Mouse (Mus musculus) lung, embryonic 15.5 days (tissue): Measurements from ENCODE around the gene Irx1. TPM values are rescaled to one million over a fixed set of nuclear protein-coding genes. Genes with fewer than 3 reads are reported as not detected.

Experiments
- ATAC-seq: fragments of 200-750 bp; cut with Nextera tagmentation; 2 replicates; pipeline ENCODE4 v1.8.0; 2017; ENCODE audit warnings: moderate number of reproducible peaks, borderline replicate concordance; ENCODE audit not compliant: low FRiP score, low TSS enrichment; ENCODE audit errors: extremely low read depth
- H3K27ac ChIP-seq: fragments of 300-500 bp; sonication (generic); 2 replicates; pipeline ENCODE4 v1.5.1; 2015; ENCODE audit warnings: moderate library complexity, mild to moderate bottlenecking, inconsistent platforms
- H3K27me3 ChIP-seq: fragments of 300-500 bp; sonication (generic); 2 replicates; pipeline ENCODE4 v1.6.1; 2015; ENCODE audit warnings: inconsistent platforms
- H3K36me3 ChIP-seq: fragments of 300-500 bp; sonication (generic); 2 replicates; pipeline ENCODE4 v1.6.1; 2015; ENCODE audit warnings: inconsistent platforms
- H3K4me1 ChIP-seq: fragments of 300-500 bp; sonication (generic); 2 replicates; pipeline ENCODE4 v1.6.1; 2015; ENCODE audit warnings: inconsistent platforms
- H3K4me2 ChIP-seq: fragments of 300-500 bp; sonication (generic); 2 replicates; pipeline ENCODE4 v1.6.1; 2015; ENCODE audit warnings: inconsistent platforms, mild to moderate bottlenecking, moderate library complexity
- H3K4me3 ChIP-seq: fragments of 300-500 bp; sonication (generic); 2 replicates; pipeline ENCODE4 v1.5.1; 2015; ENCODE audit warnings: mild to moderate bottlenecking, inconsistent platforms
- H3K9ac ChIP-seq: fragments of 300-500 bp; sonication (generic); 2 replicates; pipeline ENCODE4 v1.6.1; 2015; ENCODE audit warnings: inconsistent platforms
- H3K9me3 ChIP-seq: fragments of 300-500 bp; sonication (generic); 2 replicates; pipeline ENCODE4 v1.6.1; 2016; ENCODE audit warnings: inconsistent platforms
- WGBS: fragments of 180-500 bp; shearing (Covaris S2); methylation state at CpG from one replicate; pipeline ENCODE4 v1.1.7; 2015; 5-methylcytosine and 5-hydroxymethylcytosine counted together
- polyA plus RNA-seq: library from polyadenylated mRNA; unstranded; fragments of >200 nt; fragmentation: Nextera tagmentation; extraction: Ambion mirVana; gene quantifications from 2 replicates; pipeline ENCODE4 v1.2.1, GENCODE M21; 2015

The Irx1 gene
- polyA plus RNA-seq: 10.5 and 10.9 TPM in 2 replicates

- H3K9me3 ChIP-seq: no peaks in the 10 kb centered on the region
- H3K27ac ChIP-seq: peak within 1 kb of the TSS; percentile 86
- H3K9ac ChIP-seq: peak within 1 kb of the TSS; percentile 73
- peak within 1 kb of the TSS; percentile 53 for H3K4me3 ChIP-seq
- under 1% methylated on average over 65 of the region's 100 CpGs for WGBS
- ATAC-seq: peak; percentile 76
- H3K4me2 ChIP-seq: peak within 1 kb of the TSS; percentile 59
- 0 out of 2 replicates have a peak, but pooled peaks cover 21% of the 10 kb centered on the region for H3K4me1 ChIP-seq
- H3K36me3 ChIP-seq: no peaks in the 10 kb centered on the region
- H3K27me3 ChIP-seq: peaks cover 98% of the 10 kb centered on the region
These were observed at the start of gene Irx1 for GRCm38 (mm10) chr13:71963356-71964351. TSS of gene Irx1 (minus strand) at chr13:71963723.

- no peak overlapping the region for H3K4me2 ChIP-seq
These were observed 16.6 kb upstream of the Irx1 start for GRCm38 (mm10) chr13:71979932-71980655.

GRCm38 (mm10) chr13:71975753-71976152 is 12.2 kb upstream of the Irx1 start:
- no peaks in the 10 kb centered on the region for H3K9me3 ChIP-seq
- H3K9ac ChIP-seq: no peak overlapping the region
- no peaks in the 10 kb centered on the region for H3K36me3 ChIP-seq
- H3K4me1 ChIP-seq: peaks cover under 1% of the 10 kb centered on the region; the same call in 1 of the 2 replicates
- ATAC-seq: no peak
- no peaks in the 10 kb centered on the region for H3K27me3 ChIP-seq
- H3K4me2 ChIP-seq: no peak overlapping the region
- H3K4me3 ChIP-seq: no peak overlapping the region
- 26% methylated on average over 3 of the region's 3 CpGs for WGBS
- no peak overlapping the region for H3K27ac ChIP-seq

More at GRCm38 (mm10) chr13:71979932-71980655, 16.6 kb upstream of the Irx1 start:
- Histone ChIP-seq H3K4me1 (peaks cover 4% of the 10 kb centered on the region; the same call in 1 of the 2 replicates), H3K4me3 (no peak overlapping the region), H3K27ac (peak overlapping the region; percentile 39), H3K9ac (no peak overlapping the region), H3K27me3 (no peaks in the 10 kb centered on the region), H3K9me3 (no peaks in the 10 kb centered on the region), H3K36me3 (no peaks in the 10 kb centered on the region)
- WGBS: 40% methylated on average over 5 of the region's 5 CpGs
- ATAC-seq: no peak

- no peaks in the 10 kb centered on the region for H3K9me3 ChIP-seq
- H3K27me3 ChIP-seq: peaks cover 65% of the 10 kb centered on the region
- H3K9ac ChIP-seq: no peak overlapping the region
- no peaks in the 10 kb centered on the region for H3K36me3 ChIP-seq
- ATAC-seq: no peak
- H3K27ac ChIP-seq: no peak overlapping the region
- H3K4me3 ChIP-seq: no peak overlapping the region
- peak overlapping the region; percentile 33; the same call in 1 of the 2 replicates for H3K4me2 ChIP-seq
- 0 out of 2 replicates have a peak, but pooled peaks cover 14% of the 10 kb centered on the region for H3K4me1 ChIP-seq
- WGBS: 2% methylated on average over 6 of the region's 6 CpGs
These were observed 4.8 kb upstream of the Irx1 start for GRCm38 (mm10) chr13:71968286-71968685.

- Histone ChIP-seq H3K36me3 (no peaks in the 10 kb centered on the region), H3K9me3 (no peaks in the 10 kb centered on the region), H3K4me2 (peak overlapping the region; percentile 33; the same call in 1 of the 2 replicates), H3K9ac (no peak overlapping the region), H3K27ac (no peak overlapping the region), H3K4me3 (no peak overlapping the region), H3K4me1 (0 out of 2 replicates have a peak, but pooled peaks cover 20% of the 10 kb centered on the region), H3K27me3 (peaks cover 72% of the 10 kb centered on the region)
- no peak for ATAC-seq
- WGBS: 7% methylated on average over 28 of the region's 28 CpGs
These were observed 4.1 kb upstream of the Irx1 start for GRCm38 (mm10) chr13:71967341-71968250.

GRCm38 (mm10) chr13:71966631-71967030 is 3.1 kb upstream of the Irx1 start:
- H3K27me3 ChIP-seq: peaks cover 81% of the 10 kb centered on the region
- 0 out of 2 replicates have a peak, but pooled peaks cover 21% of the 10 kb centered on the region for H3K4me1 ChIP-seq
- no peak overlapping the region for H3K27ac ChIP-seq
- 22% methylated on average over 2 of the region's 2 CpGs for WGBS
- H3K9ac ChIP-seq: no peak overlapping the region
- no peaks in the 10 kb centered on the region for H3K9me3 ChIP-seq
- no peak overlapping the region for H3K4me3 ChIP-seq
- no peaks in the 10 kb centered on the region for H3K36me3 ChIP-seq
- no peak for ATAC-seq
- no peak overlapping the region for H3K4me2 ChIP-seq

- Histone ChIP-seq H3K9ac (0 out of 2 replicates have a peak overlapping the region, but pooled peaks have one; percentile 22), H3K27me3 (peaks cover 98% of the 10 kb centered on the region), H3K9me3 (no peaks in the 10 kb centered on the region), H3K4me3 (peak overlapping the region; percentile 53), H3K4me1 (0 out of 2 replicates have a peak, but pooled peaks cover 21% of the 10 kb centered on the region), H3K36me3 (no peaks in the 10 kb centered on the region), H3K27ac (peak overlapping the region; percentile 86), H3K4me2 (peak overlapping the region; percentile 59)
- 0% methylated on average over 13 of the region's 13 CpGs for WGBS
- 0 out of 2 replicates have a peak, but pooled peaks have one; percentile 28 for ATAC-seq
These were observed 843 bp upstream of the Irx1 start for GRCm38 (mm10) chr13:71964366-71964765.

GRCm38 (mm10) chr13:71962661-71963355 is 715 bp downstream of the Irx1 start:
- peak overlapping the region; percentile 53 for H3K4me3 ChIP-seq
- H3K27me3 ChIP-seq: peaks cover 98% of the 10 kb centered on the region
- ATAC-seq: 0 out of 2 replicates have a peak, but pooled peaks have one; percentile 0
- WGBS: 1% methylated on average over 55 of the region's 55 CpGs
- peak overlapping the region; percentile 73 for H3K9ac ChIP-seq
- H3K4me1 ChIP-seq: 0 out of 2 replicates have a peak, but pooled peaks cover 16% of the 10 kb centered on the region
- no peaks in the 10 kb centered on the region for H3K9me3 ChIP-seq
- peak overlapping the region; percentile 81 for H3K27ac ChIP-seq
- no peaks in the 10 kb centered on the region for H3K36me3 ChIP-seq
- H3K4me2 ChIP-seq: peak overlapping the region; percentile 59

- peak overlapping the region; percentile 81; the same call in 1 of the 2 replicates for H3K27ac ChIP-seq
- H3K4me3 ChIP-seq: peak overlapping the region; percentile 53
- H3K9me3 ChIP-seq: no peaks in the 10 kb centered on the region
- peak overlapping the region; percentile 73 for H3K9ac ChIP-seq
- no peaks in the 10 kb centered on the region for H3K36me3 ChIP-seq
- H3K4me2 ChIP-seq: peak overlapping the region; percentile 59
- peaks cover 98% of the 10 kb centered on the region for H3K27me3 ChIP-seq
- H3K4me1 ChIP-seq: 0 out of 2 replicates have a peak, but pooled peaks cover 13% of the 10 kb centered on the region
- no peak for ATAC-seq
- WGBS: 3% methylated on average over 25 of the region's 25 CpGs
These were observed 1.4 kb downstream of the Irx1 start for GRCm38 (mm10) chr13:71961891-71962660.
